Mouse (Mus musculus): ENCODE data around the gene Rap1gap2.
A peak's percentile ranks its signal among the peaks of the same experiment; 100 is the strongest.

The Rap1gap2 gene

DNA sequence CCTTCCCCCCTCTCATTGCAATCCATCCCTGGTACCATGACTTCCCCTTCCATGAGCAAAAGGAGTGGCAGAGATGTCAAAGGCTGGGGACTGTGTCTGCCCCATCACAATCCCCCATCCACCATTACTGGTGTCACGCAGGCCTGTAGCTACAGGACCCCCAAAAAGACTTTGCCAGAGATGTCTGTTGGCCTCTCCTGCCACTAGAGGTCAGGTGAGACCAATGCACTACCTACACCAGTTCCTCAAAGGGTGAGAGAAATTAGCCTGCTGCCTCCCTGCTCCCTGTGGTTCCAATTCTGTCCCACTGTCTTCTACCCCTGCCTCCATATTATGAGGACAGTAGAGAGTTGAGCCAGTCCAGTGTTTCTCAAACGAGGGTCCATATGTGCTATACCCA is 208.6 kb downstream of the Rap1gap2 start:
- peak; percentile 21 for DNase-seq

DNA sequence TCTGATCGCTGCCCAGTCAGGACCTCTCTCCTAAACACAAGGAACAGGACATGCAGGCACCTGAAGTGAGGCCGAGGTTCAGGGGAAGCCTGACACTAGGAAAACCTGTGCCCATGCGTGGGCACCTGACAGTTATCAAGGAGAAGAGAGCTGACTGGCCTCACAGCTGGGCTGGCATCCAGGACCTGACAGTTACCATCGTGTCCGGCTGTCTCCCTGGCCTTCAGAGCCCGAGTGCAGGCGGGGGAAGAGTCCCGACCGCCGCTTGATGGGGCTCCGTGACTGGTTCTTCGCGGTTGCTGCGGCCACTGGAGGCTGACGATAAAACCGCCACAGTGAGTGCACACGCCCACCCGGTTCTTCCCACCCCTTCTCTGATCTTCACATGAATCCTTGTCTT is 215.1 kb downstream of the Rap1gap2 start:
- DNase-seq, result no peak

DNA sequence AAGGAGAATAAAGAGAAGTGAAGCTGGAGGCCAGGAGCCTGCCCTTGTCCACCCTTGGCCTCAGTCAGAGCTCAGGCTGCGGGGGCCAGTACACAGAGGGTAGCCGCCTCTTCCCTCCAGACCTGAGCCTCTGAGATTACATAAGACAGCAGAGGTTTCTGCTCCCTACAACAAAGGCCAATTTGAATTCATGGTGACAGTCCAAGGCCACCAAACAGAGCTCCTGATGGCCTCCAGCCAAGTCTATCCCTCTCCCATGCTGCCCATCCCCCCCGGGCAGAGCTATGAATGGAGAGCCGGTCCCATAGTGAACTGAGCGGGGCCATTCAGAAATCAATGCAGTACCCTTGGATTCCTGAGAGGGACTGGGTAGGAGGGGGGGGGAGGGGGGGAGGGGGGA is 217.2 kb downstream of the Rap1gap2 start:
- DNase-seq, result no peak

DNA sequence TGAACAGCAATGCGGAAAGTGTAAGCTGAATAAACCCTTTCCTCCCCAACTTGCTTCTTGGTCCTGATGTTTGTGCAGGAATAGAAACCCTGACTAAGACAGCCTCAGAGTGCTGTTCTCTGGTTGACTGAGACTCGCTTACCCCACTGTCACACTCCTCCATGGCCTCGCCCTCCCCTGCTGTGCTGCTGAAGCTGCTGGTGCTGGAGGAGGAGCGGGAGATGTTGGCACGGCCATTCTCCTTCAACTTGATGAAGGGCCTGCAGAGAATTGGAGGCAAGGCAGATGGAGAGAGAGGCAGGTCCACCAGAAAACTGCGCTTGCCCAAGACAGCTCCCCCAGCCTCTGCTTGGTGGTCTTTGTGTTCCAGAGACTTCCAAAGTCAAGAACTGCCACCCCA is 217.8 kb downstream of the Rap1gap2 start:
- no peak for DNase-seq

DNA sequence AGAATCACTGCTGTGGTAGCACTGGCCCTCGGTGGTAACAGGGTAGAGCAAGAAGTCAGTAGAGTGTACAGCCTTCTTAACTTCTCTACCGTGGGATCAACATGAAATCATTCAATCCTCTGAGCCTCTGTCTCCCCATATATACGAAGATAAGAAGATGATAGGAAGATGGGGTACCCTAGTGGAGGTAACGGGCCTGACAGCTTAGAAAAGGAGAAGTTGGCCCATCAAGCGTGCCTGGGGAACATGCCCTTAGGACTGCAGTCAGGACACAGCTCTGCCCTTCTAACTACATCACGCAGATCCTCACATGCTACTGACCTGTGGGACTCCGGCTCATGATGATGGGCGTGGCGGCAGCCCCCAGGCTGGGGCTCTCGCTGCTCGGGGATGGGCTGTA is 218.8 kb downstream of the Rap1gap2 start:
- DNase-seq, result no peak

DNA sequence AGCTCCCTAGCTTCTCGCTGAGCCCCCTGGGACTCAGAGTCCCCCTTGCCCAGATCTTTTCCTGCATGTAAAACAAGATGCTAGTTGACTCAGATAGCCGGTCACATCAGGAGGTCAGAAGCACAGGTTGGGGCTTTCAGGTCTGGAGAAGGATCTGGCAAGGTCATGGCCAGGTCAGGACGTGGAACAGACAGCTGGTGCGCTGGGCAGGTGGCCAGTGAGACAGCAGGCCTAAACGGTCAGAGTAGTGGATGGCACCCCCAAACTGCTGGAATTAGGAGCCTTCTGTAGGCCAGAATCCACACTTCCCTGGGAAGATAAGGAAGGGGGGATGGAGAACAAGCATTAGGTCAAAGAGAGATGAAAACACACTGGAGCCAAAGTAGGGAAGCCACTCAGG is 223.5 kb downstream of the Rap1gap2 start:
- no peak for DNase-seq

DNA sequence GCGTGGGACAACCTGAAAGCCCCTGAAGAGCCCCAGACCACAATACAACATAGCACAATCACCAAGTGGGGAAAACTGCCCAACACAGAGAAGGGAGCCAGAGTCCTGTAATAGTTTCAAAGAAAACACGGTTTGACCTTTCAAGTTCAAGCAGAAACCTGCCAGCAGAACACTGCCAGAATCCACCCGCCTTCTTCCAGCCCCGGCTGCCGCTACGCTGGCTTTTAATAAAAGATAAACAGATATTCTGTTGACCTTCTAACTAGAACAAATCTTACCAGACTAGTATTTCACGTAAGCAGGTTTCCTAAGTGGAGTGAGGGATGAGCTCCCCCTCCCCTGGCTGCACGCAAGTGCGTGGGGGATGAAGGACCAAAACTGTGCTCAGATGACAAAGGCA is 225.0 kb downstream of the Rap1gap2 start:
- no peak for DNase-seq

DNA sequence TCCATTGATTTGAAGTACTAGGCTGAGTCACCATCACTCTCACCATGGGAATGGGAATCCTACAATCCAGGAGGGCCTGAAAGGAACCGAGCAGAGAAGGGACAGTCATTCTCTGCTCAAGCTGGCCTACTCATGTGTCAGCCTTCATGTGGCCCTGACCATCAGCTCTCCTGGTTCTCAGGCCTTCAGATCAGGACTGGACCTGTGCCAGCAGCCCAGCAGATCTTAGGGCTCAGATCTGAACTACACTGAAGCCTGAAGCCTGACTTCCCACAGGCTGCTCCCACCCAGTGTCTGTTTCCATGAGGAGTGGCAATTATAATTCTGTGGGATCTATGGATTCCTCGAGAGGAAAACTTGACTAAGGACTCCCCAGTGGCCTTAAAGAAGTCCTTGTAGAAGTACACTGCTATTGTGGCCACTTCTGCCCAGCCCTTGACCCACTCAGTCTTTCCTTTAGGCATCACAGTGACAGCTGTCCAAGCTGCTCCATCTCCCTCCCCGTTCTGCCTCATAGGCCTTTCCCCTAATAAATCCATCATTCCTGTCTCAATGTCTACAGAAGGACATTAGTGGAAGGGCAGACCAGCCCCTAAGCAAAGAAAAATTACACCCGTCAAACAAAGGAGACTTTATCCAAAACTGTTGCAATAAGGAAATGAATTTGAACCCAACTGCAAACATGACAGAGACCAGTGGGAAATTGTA is 231.4 kb downstream of the Rap1gap2 start:
- DNase-seq, result no peak

DNA sequence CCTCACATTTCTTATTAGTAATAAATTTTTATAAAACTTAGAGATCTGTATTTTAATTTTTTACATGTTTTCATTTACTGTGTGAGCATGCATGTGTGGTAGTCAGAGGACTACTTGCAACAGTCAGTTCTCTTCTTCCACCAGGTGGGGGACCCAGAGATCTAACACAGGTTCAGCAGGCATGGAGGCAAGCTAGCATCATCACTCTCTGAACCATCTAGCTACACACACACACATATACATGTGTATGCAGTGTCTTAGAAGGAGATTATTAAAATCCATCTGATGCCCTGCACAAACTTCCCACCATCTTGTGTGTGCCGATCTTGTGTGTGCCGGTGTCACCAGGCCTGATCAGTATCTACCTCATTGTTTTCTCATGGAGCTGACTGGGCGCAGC is 233.9 kb downstream of the Rap1gap2 start:
- peak; percentile 60 for DNase-seq

DNA sequence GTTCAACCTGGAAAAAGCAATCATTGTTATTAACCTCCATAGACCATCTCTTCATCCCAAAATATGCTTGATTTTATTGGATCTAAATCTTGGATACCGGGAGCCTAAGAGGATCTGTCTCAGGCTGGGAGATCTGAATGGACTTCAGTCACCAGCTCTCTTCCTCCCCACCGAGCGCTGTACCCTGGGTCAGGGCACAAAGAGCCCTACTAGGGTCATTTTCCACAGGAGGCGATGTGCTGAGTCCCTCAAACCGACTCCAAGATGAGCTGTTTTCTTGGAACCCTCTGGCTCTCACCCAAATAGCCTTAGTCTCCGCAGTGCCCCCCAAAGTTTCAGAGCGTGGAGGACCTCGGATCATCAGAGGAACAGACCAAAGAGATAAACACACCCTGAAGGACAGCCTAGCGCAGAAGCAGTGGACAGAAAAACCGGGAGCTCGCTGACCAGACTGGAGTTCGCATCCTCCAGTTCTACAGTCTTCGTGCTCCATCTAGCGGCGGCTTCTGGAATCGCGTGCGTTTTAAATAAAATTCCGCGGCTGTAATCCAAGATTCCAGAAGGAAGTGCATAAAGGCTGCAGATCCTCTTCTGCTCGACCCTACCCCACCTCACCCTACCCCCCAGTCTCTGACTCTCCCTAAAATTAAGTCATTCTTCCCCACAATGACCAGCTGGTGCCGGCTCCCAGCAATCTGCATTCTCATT is 239.2 kb downstream of the Rap1gap2 start:
- peak; percentile 79 for DNase-seq

DNA sequence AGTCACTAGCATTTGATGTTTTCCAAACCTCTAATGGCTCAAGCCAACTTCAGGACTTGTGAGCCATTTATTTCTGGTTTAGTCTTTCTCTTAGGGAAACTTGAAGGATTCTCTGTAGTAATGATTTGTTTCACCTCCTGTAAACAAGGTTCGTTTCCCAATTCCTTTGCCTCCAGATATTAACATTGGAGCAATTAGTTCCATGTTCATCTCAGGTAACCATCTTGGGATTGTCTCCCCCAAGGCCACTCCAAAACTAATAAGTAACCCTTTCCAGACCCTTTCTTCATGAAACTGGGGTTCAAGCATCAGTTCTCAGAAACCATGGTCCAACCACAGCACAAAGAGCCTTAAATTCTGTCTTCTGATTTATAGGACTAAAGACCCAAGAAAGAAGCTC is 248.9 kb downstream of the Rap1gap2 start, which contains the start of gene Olfr412:
Olfr412 (plus strand) TSS at position 301 of the 400 bp plus-strand sequence.
- DNase-seq, result no peak

DNA sequence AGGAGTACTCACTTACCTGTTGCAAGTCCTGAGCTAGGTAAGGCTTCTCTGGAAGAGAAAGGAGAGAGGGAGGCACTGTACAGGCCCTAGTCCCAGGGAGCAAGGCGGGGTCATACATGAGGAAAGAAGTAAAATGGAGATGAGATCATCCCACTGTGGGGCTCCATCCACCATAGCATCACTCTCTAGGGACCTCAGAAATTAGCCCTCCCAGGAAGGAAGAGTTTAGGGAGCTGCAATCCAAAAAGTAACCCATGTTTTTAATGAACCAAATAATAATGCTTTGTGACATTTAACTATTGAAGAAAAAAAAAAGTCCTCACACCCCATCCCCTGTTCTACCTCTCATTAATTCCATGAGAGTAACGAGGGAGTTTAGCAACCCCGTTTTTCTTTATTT is 258.2 kb downstream of the Rap1gap2 start, which contains the start of gene Olfr411:
Olfr411 (minus strand) TSS at position 101 of the 400 bp plus-strand sequence.
- no peak for DNase-seq

DNA sequence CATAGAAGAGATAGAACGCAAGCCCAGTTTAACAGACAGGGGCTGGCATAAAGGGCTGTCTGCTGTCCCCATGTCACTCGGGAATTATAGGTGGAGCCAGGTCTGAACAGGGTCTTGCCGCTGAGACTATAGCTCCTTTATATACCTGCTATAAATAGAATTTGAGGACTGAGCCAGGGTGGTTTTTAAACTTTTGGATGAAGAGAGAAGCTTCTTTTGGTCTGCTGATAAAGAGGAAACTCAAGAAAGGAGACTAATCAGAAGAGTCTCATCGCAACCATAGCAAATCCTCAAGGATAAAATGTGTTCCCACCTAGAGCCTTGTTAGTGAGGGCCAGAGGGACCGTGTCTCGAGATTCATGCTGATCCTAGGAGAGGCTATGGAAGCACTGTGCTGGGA is 272.8 kb downstream of the Rap1gap2 start, which contains the start of gene Olfr410:
Olfr410 (minus strand) TSS at position 101 of the 400 bp plus-strand sequence.
- no peak for DNase-seq
